Mouse (Mus musculus) kidney, embryonic 14.5 days (tissue): ENCODE results near the gene Krtap4-1. TPM values are rescaled to one million over a fixed set of nuclear protein-coding genes. Genes with fewer than 3 reads are reported as not detected.
"Not testable (repeated sequence)": the region's sequence is repeated elsewhere in the genome, so short reads cannot be mapped to it uniquely, and the experiment has no call there.

Experiments used
- ATAC-seq: fragments of 200-750 bp; cut with Nextera tagmentation; 2 replicates; pipeline ENCODE4 v1.8.0; 2017; ENCODE audit warnings: moderate number of reproducible peaks, mild to moderate bottlenecking, moderate TSS enrichment, moderate library complexity; ENCODE audit not compliant: low FRiP score, low TSS enrichment
- H3K27ac ChIP-seq: fragments of 300-500 bp; sonication (generic); 2 replicates; pipeline ENCODE4 v1.5.1; 2014; ENCODE audit warnings: low read depth, mild to moderate bottlenecking, low read length, moderate library complexity, mixed read lengths
- H3K27me3 ChIP-seq: fragments of 300-500 bp; sonication (generic); 2 replicates; pipeline ENCODE4 v1.6.1; 2014; ENCODE audit warnings: mild to moderate bottlenecking, low read length; ENCODE audit not compliant: control insufficient read depth, insufficient read depth
- H3K36me3 ChIP-seq: fragments of 300-500 bp; sonication (generic); 2 replicates; pipeline ENCODE4 v1.6.1; 2014; ENCODE audit warnings: low read length, mixed read lengths; ENCODE audit not compliant: control insufficient read depth, insufficient read depth
- H3K4me1 ChIP-seq: fragments of 300-500 bp; sonication (generic); 2 replicates; pipeline ENCODE4 v1.6.1; 2014; ENCODE audit warnings: low read length, mixed read lengths; ENCODE audit not compliant: control insufficient read depth, insufficient read depth
- H3K4me2 ChIP-seq: fragments of 300-500 bp; sonication (generic); replicated peaks from 2 replicates; pipeline ENCODE4 v1.6.1; 2014; ENCODE audit warnings: low read depth, mild to moderate bottlenecking, low read length
- H3K4me3 ChIP-seq: fragments of 300-500 bp; sonication (generic); 2 replicates; pipeline ENCODE4 v1.5.1; 2014; ENCODE audit warnings: mild to moderate bottlenecking, low read length
- H3K9ac ChIP-seq: fragments of 300-500 bp; sonication (generic); 2 replicates; pipeline ENCODE4 v1.6.1; 2014; ENCODE audit warnings: low read depth, mild to moderate bottlenecking, low read length, moderate library complexity
- H3K9me3 ChIP-seq: fragments of 300-500 bp; sonication (generic); 2 replicates; pipeline ENCODE4 v1.6.1; 2016; ENCODE audit warnings: low read length; ENCODE audit not compliant: control insufficient read depth
- WGBS: fragments of 180-500 bp; shearing (Covaris S2); extraction: QIAGEN DNeasy Blood & Tissue Kit; methylation state at CpG from one replicate; pipeline ENCODE4 v1.1.7; 2014; 5-methylcytosine and 5-hydroxymethylcytosine counted together
- polyA plus RNA-seq: library from polyadenylated mRNA; unstranded; fragments of >200 nt; fragmentation: Nextera tagmentation; extraction: Ambion mirVana; gene quantifications from 2 replicates; pipeline ENCODE4 v1.2.1, GENCODE M21; 2014

The Krtap4-1 gene
- polyA plus RNA-seq, 1 experiment from 2014 or later = not detected

- H3K27me3 ChIP-seq, H3K4me2 ChIP-seq, H3K9ac ChIP-seq, H3K4me3 ChIP-seq, H3K27ac ChIP-seq, H3K9me3 ChIP-seq, H3K4me1 ChIP-seq, ATAC-seq, H3K36me3 ChIP-seq: not testable (repeated sequence)
- WGBS = 84% methylated on average over 9 of the region's 9 CpGs
Measured at GRCm38 (mm10) chr11:99643635-99644139, 15.6 kb upstream of the Krtap4-1 start, which contains the start of gene Krtap4-7. Gene Krtap4-7 (minus strand): TSS chr11:99644089.

DNA sequence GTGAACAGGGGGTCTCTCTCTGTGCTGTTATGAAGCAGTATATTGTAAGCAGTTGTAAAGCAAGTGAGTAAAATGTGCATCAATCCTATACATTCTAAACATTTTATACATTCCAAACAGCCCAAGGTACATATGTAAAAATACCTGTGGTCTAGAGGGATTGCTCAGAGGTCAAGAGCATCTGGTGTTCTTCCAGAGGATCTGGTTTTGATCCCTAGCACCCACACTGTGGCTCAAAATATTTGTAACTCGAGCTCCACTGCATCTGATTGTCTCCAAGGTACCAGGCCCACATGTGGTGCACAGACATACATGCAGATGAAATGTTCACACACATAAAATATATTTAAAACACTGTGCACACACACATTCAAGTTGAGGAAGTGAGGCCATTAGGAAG is 12.9 kb upstream of the Krtap4-1 start:
- WGBS = 45% methylated on average over 1 of the region's 1 CpGs
- no peak for ATAC-seq
- Histone ChIP-seq H3K4me3 (no peak overlapping the region), H3K27ac (no peak overlapping the region), H3K27me3 (no peaks in the 10 kb centered on the region), H3K4me2 (no peak overlapping the region), H3K36me3 (no peaks in the 10 kb centered on the region), H3K9me3 (no peaks in the 10 kb centered on the region), H3K4me1 (no peaks in the 10 kb centered on the region), H3K9ac (no peak overlapping the region)

GRCm38 (mm10) chr11:99637086-99637485 is 9.0 kb upstream of the Krtap4-1 start:
- Histone ChIP-seq H3K4me3 (no peak overlapping the region), H3K27ac (no peak overlapping the region), H3K27me3 (no peaks in the 10 kb centered on the region), H3K4me2 (no peak overlapping the region), H3K9ac (no peak overlapping the region), H3K36me3 (no peaks in the 10 kb centered on the region), H3K9me3 (no peaks in the 10 kb centered on the region), H3K4me1 (no peaks in the 10 kb centered on the region)
- 78% methylated on average over 1 of the region's 1 CpGs for WGBS
- no peak for ATAC-seq

- H3K36me3 ChIP-seq = no peaks in the 10 kb centered on the region
- H3K9me3 ChIP-seq = no peaks in the 10 kb centered on the region
- no peak within 1 kb of the TSS for H3K4me2 ChIP-seq
- no peak within 1 kb of the TSS for H3K9ac ChIP-seq
- WGBS = 25% methylated on average over 8 of the region's 8 CpGs
- ATAC-seq = no peak
- H3K4me1 ChIP-seq = no peaks in the 10 kb centered on the region
- H3K27me3 ChIP-seq = no peaks in the 10 kb centered on the region
- no peak within 1 kb of the TSS for H3K27ac ChIP-seq
- no peak within 1 kb of the TSS for H3K4me3 ChIP-seq
Measured at GRCm38 (mm10) chr11:99634653-99635134, 6.7 kb upstream of the Krtap4-1 start, which contains the start of gene Krtap4-2. Gene Krtap4-2 (minus strand): TSS chr11:99635084.

DNA sequence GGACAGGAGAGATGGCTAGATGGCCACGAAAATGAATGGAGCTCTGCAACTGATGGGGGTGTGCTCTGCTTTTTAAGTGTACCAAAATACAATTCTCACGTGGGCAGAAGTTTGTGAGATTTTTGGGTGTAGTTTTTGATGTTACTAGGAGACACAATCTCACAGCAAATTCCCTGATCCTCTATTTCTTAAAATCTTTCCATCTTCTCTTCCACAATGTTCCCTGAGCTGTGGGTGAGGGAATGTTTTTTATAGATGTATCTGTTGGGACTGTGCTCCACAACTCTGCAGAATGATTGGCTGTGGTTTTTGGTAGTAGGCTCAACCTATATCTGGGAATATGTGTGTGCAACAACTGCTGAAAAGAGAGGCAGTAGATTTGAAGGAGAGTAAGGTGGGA is 5.3 kb upstream of the Krtap4-1 start:
- no peak overlapping the region for H3K4me2 ChIP-seq
- H3K9ac ChIP-seq = no peak overlapping the region
- no peak overlapping the region for H3K27ac ChIP-seq
- no peaks in the 10 kb centered on the region for H3K9me3 ChIP-seq
- no peaks in the 10 kb centered on the region for H3K4me1 ChIP-seq
- no peak overlapping the region for H3K4me3 ChIP-seq
- H3K27me3 ChIP-seq = no peaks in the 10 kb centered on the region
- no peaks in the 10 kb centered on the region for H3K36me3 ChIP-seq
- no peak for ATAC-seq
- WGBS = 61% methylated on average over 2 of the region's 2 CpGs

GRCm38 (mm10) chr11:99630890-99631289 is 2.9 kb upstream of the Krtap4-1 start:
- WGBS = 71% methylated on average over 3 of the region's 3 CpGs
- Histone ChIP-seq H3K27me3 (no peaks in the 10 kb centered on the region), H3K27ac (no peak overlapping the region), H3K36me3 (no peaks in the 10 kb centered on the region), H3K4me2 (no peak overlapping the region), H3K9me3 (no peaks in the 10 kb centered on the region), H3K4me1 (no peaks in the 10 kb centered on the region), H3K4me3 (no peak overlapping the region), H3K9ac (no peak overlapping the region)
- no peak for ATAC-seq

- Histone ChIP-seq H3K36me3 (no peaks in the 10 kb centered on the region), H3K4me1 (no peaks in the 10 kb centered on the region), H3K9me3 (no peaks in the 10 kb centered on the region), H3K27ac (no peak within 1 kb of the TSS), H3K27me3 (no peaks in the 10 kb centered on the region), H3K4me2 (no peak within 1 kb of the TSS), H3K4me3 (no peak within 1 kb of the TSS), H3K9ac (no peak within 1 kb of the TSS)
- 77% methylated on average over 2 of the region's 2 CpGs for WGBS
- no peak for ATAC-seq
Measured at GRCm38 (mm10) chr11:99620335-99620734, 7.7 kb downstream of the Krtap4-1 start, which contains the start of gene Gm11562. Gene Gm11562 (minus strand): TSS chr11:99620435.

DNA sequence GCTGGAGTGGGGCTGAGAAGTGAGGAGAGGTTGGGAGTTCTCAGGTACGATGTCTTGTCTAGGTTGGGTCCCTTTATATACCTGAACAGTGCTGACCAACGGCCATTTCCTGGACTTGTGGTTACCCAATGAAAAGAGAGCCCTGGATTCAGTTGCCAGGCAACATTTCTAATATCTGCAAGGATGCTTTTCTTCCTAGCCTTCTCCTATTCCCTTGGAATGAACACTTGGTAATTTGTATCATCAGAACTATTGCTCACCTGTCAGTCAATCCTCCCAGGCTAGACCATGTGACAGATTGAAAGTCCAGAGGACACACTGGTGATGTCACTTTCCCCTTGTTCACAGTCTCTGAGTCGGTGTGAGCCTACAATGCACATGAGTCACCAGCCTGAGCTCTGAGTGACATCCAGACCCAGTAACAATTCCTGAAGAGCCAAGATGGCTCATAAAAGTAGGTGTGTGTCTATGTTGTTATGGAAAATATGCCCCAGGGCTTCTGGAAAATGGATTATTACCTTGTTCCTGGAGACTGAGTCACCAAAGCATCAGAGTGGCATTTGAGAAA is 13.2 kb downstream of the Krtap4-1 start, which contains the start of gene Krtap2-4:
Krtap2-4 (minus strand) TSS at position 51 of the 568 bp plus-strand sequence.
- Histone ChIP-seq H3K4me2 (no peak within 1 kb of the TSS), H3K4me3 (no peak within 1 kb of the TSS), H3K27me3 (no peaks in the 10 kb centered on the region), H3K36me3 (no peaks in the 10 kb centered on the region), H3K27ac (no peak within 1 kb of the TSS), H3K9me3 (no peaks in the 10 kb centered on the region), H3K9ac (no peak within 1 kb of the TSS), H3K4me1 (no peaks in the 10 kb centered on the region)
- ATAC-seq = no peak
- WGBS = 70% methylated on average over 3 of the region's 3 CpGs

- not testable (repeated sequence) for H3K36me3 ChIP-seq, H3K4me3 ChIP-seq, H3K27me3 ChIP-seq, H3K9ac ChIP-seq, H3K27ac ChIP-seq, H3K4me2 ChIP-seq, ATAC-seq, H3K4me1 ChIP-seq, H3K9me3 ChIP-seq
- 71% methylated on average over 1 of the region's 2 CpGs for WGBS
Measured at GRCm38 (mm10) chr11:99610089-99610488, 17.9 kb downstream of the Krtap4-1 start, which contains the start of gene Gm11937. Gene Gm11937 (minus strand): TSS chr11:99610189.
